33 mouse cellular contexts compared by ENCODE assay signal in genomic region chr4:119263459-119263858, GRCm38 (mm10). TPM values are rescaled to one million over a fixed set of nuclear protein-coding genes. Genes with fewer than 3 reads are reported as not detected.
DNase-seq lines count a peak whose midpoint lies in the region; ATAC-seq and TF ChIP-seq lines count a peak whose summit lies in the region.
"Had no signal": no experiment of that assay in that cellular context is flagged by ENCODE, and none has a peak within 500 bp of the region (broad histone marks: within the 10 kb centered on the region; RNA-seq: fewer than 3 reads in every experiment).

No protein-coding gene starts in this region.

- TF ChIP-seq EP300 in heart, postnatal 0 days (IDR thresholded peaks at IDR 0.05; ENCODE audit: low read depth) = no peak
- TF ChIP-seq EP300 in lung, postnatal 0 days (IDR thresholded peaks at IDR 0.05) = peak; percentile 92

- peak overlapping the region; percentile 80 for H3K27ac ChIP-seq in gastrocnemius, adult 2 months
- H3K27ac ChIP-seq in heart, postnatal 0 days (ENCODE audit: low read depth) = peak overlapping the region; percentile 44; the same call in 1 of the 2 replicates
- peak overlapping the region; percentile 68 for H3K27ac ChIP-seq in lung, postnatal 0 days (ENCODE audit: low read length)
- H3K27ac ChIP-seq: embryonic facial prominence, embryonic 13.5 days; embryonic facial prominence, embryonic 15.5 days; forebrain, embryonic 10.5 days; forebrain, embryonic 12.5 days had no signal

- no peak overlapping the region for H3K4me2 ChIP-seq in heart, postnatal 0 days (ENCODE audit: low read depth, low read length)
- H3K4me2 ChIP-seq in lung, postnatal 0 days (replicated peaks; ENCODE audit: low read depth, low read length) = no peak overlapping the region
- H3K4me2 ChIP-seq: embryonic facial prominence, embryonic 13.5 days; embryonic facial prominence, embryonic 15.5 days; forebrain, embryonic 12.5 days had no signal

- no peak overlapping the region for H3K4me3 ChIP-seq in gastrocnemius, adult 2 months
- no peak overlapping the region for H3K4me3 ChIP-seq in heart, postnatal 0 days (ENCODE audit: low read depth, low read length)
- no peak overlapping the region for H3K4me3 ChIP-seq in lung, postnatal 0 days (ENCODE audit: low read depth, low read length)
- H3K4me3 ChIP-seq: embryonic facial prominence, embryonic 13.5 days; embryonic facial prominence, embryonic 15.5 days; erythroblast, embryonic 14.5 days; forebrain, embryonic 10.5 days; forebrain, embryonic 12.5 days had no signal

- H3K9ac ChIP-seq in heart, postnatal 0 days (replicated peaks; ENCODE audit: low read depth, low read length) = no peak overlapping the region
- no peak overlapping the region for H3K9ac ChIP-seq in lung, postnatal 0 days (replicated peaks; ENCODE audit: low read depth)
- H3K9ac ChIP-seq: embryonic facial prominence, embryonic 13.5 days; embryonic facial prominence, embryonic 15.5 days; forebrain, embryonic 12.5 days had no signal

- H3K9me3 ChIP-seq in heart, postnatal 0 days (replicated peaks; ENCODE audit: control insufficient read depth, low read length) = no peaks in the 10 kb centered on the region
- no peaks in the 10 kb centered on the region for H3K9me3 ChIP-seq in lung, postnatal 0 days (ENCODE audit: low read length)
- H3K9me3 ChIP-seq: embryonic facial prominence, embryonic 13.5 days; embryonic facial prominence, embryonic 15.5 days; forebrain, embryonic 10.5 days; forebrain, embryonic 12.5 days; G1E had no signal

- 44% methylated on average over 3 of the region's 3 CpGs for WGBS in heart, postnatal 0 days
- 34% methylated on average over 3 of the region's 3 CpGs for WGBS in lung, postnatal 0 days

- no peaks in the 10 kb centered on the region for H3K27me3 ChIP-seq in heart, postnatal 0 days (ENCODE audit: control insufficient read depth, insufficient read depth, low read length)
- H3K27me3 ChIP-seq in lung, postnatal 0 days (replicated peaks; ENCODE audit: insufficient read depth, low read length) = no peaks in the 10 kb centered on the region
- H3K27me3 ChIP-seq: CH12.LX; embryonic facial prominence, embryonic 13.5 days; embryonic facial prominence, embryonic 15.5 days; forebrain, embryonic 12.5 days; Patski had no signal

- H3K36me3 ChIP-seq in heart, postnatal 0 days (replicated peaks; ENCODE audit: control insufficient read depth, insufficient read depth, low read length) = no peaks in the 10 kb centered on the region
- no peaks in the 10 kb centered on the region for H3K36me3 ChIP-seq in lung, postnatal 0 days (ENCODE audit: insufficient read depth, low read length)
- H3K36me3 ChIP-seq: embryonic facial prominence, embryonic 15.5 days had no signal

- ATAC-seq in heart, postnatal 0 days (ENCODE audit: insufficient read depth, low read depth) = no peak
- ATAC-seq in lung, postnatal 0 days = peak; percentile 37; the same call in 1 of the 2 replicates
- ATAC-seq: activated CD4-positive, CD25-positive, alpha-beta regulatory T cell, adult 4 months; CD4-positive, CD25-positive, alpha-beta regulatory T cell, adult 4 months; forebrain, embryonic 14.5 days; Patski had no signal

- DNase-seq in gastrocnemius, adult 2 months = no peak
- no peak for DNase-seq in gastrocnemius, postnatal 4 days (ENCODE audit: low spot score in 2 of 2)
- no peak for DNase-seq in heart, postnatal 0 days (ENCODE audit: low spot score)
- no peak for DNase-seq in heart, postnatal 10 days
- peak; percentile 64 for DNase-seq in lung, postnatal 0 days (ENCODE audit: low spot score)
- no peak for DNase-seq in lung, postnatal 4 days
- DNase-seq in lung, postnatal 36 days = peak; percentile 34
- DNase-seq in lung, adult 18-20 months = no peak
- DNase-seq: adrenal gland, adult 8-10 months; adrenal gland, postnatal 14 days; adrenal gland, postnatal 36 days; B cell, adult 2 months; cerebellum, adult 11 months; cerebellum, adult 18-20 months; cerebellum, adult 8-10 months; cerebellum, adult 9-11 months; cerebellum, postnatal 14 days; cerebellum, postnatal 36 days; embryo, embryonic 11 days had no signal

- intact Hi-C loops in gastrocnemius, adult 2 months (cut with DNase I) = no loop called here
- intact Hi-C loops in heart, postnatal 10 days (cut with DNase I) = no loop called here

- TF ChIP-seq CTCF in gastrocnemius, adult 2 months (IDR thresholded peaks at IDR 0.05) = no peak
- TF ChIP-seq CTCF in heart, postnatal 0 days (IDR thresholded peaks at IDR 0.05; ENCODE audit: low read depth) = no peak
- TF ChIP-seq CTCF in lung, postnatal 0 days (IDR thresholded peaks at IDR 0.05) = no peak

- H3K4me1 ChIP-seq in heart, postnatal 0 days (ENCODE audit: control insufficient read depth, insufficient read depth) = no peaks in the 10 kb centered on the region
- no peaks in the 10 kb centered on the region for H3K4me1 ChIP-seq in lung, postnatal 0 days (ENCODE audit: insufficient read depth, low read depth, low read length)
- H3K4me1 ChIP-seq: embryonic facial prominence, embryonic 13.5 days; embryonic facial prominence, embryonic 15.5 days; forebrain, embryonic 12.5 days had no signal

RNA-seq across cellular contexts. Expression of gene Cldn19, which starts 8.2 kb away (rescaled TPM):
- 1 to 10 TPM in 1 of 2 experiments, under 1 TPM in 1; 0.86 to 1.1 TPM for total RNA-seq in gastrocnemius, adult 2 months (2021)
- 10 to 100 TPM; 15.4 to 19.0 TPM for total RNA-seq in gastrocnemius, postnatal 4 days (2021)
- not detected in 2 replicates for total RNA-seq in heart, postnatal 0 days (2014; rRNA removed; ENCODE audit: low replicate concordance)
- 0.05 TPM in 1 of 2 replicates, not detected in the other for polyA plus RNA-seq in heart, postnatal 0 days (2015; fragmentation: Nextera tagmentation; extraction: Ambion mirVana)
- under 1 TPM; 0.17 to 0.43 TPM for total RNA-seq in heart, postnatal 10 days (2021)
- not detected in 2 replicates for polyA plus RNA-seq in lung, postnatal 0 days (2015; fragmentation: Nextera tagmentation; extraction: Ambion mirVana)
- total RNA-seq: CH12.LX; common myeloid progenitor, adult 5-6 weeks had no signal
- polyA plus RNA-seq: activated CD4-positive, CD25-positive, alpha-beta regulatory T cell, adult 4 months; CD4-positive, CD25-positive, alpha-beta regulatory T cell, adult 4 months; embryonic facial prominence, embryonic 11.5 days; erythroblast, embryonic 14.5 days; G1E had no signal

RNA-seq across cellular contexts. Expression of gene P3h1, which starts 30.7 kb away (rescaled TPM):
- 10 to 100 TPM in 1 of 2 experiments, 1 to 10 TPM in 1; 9.6 to 12.7 TPM for total RNA-seq in gastrocnemius, adult 2 months (2021)
- total RNA-seq in gastrocnemius, postnatal 4 days (2021) = 10 to 100 TPM; 45.6 to 49.3 TPM
- total RNA-seq in heart, postnatal 0 days (2014; rRNA removed; ENCODE audit: low replicate concordance) = 34.3 and 40.8 TPM in 2 replicates
- 20.5 and 23.5 TPM in 2 replicates for polyA plus RNA-seq in heart, postnatal 0 days (2015; fragmentation: Nextera tagmentation; extraction: Ambion mirVana)
- total RNA-seq in heart, postnatal 10 days (2021) = 10 to 100 TPM; 23.5 to 24.7 TPM
- 29.4 and 32.2 TPM in 2 replicates for polyA plus RNA-seq in lung, postnatal 0 days (2015; fragmentation: Nextera tagmentation; extraction: Ambion mirVana)

RNA-seq across cellular contexts. Expression of gene Ybx1, which starts 30.9 kb away (rescaled TPM):
- total RNA-seq in gastrocnemius, adult 2 months (2021) = 100 to 1,000 TPM; 664 to 696 TPM
- total RNA-seq in gastrocnemius, postnatal 4 days (2021) = 100 to 1,000 TPM; 605 to 611 TPM
- 292 and 309 TPM in 2 replicates for total RNA-seq in heart, postnatal 0 days (2014; rRNA removed; ENCODE audit: low replicate concordance)
- 515 and 546 TPM in 2 replicates for polyA plus RNA-seq in heart, postnatal 0 days (2015; fragmentation: Nextera tagmentation; extraction: Ambion mirVana)
- 100 to 1,000 TPM; 750 to 806 TPM for total RNA-seq in heart, postnatal 10 days (2021)
- polyA plus RNA-seq in lung, postnatal 0 days (2015; fragmentation: Nextera tagmentation; extraction: Ambion mirVana) = 391 and 412 TPM in 2 replicates

RNA-seq across cellular contexts. Expression of gene AU022252, which starts 30.9 kb away (rescaled TPM):
- total RNA-seq in gastrocnemius, adult 2 months (2021) = 10 to 100 TPM; 27.8 to 29.7 TPM
- 10 to 100 TPM; 21.2 to 21.3 TPM for total RNA-seq in gastrocnemius, postnatal 4 days (2021)
- total RNA-seq in heart, postnatal 0 days (2014; rRNA removed; ENCODE audit: low replicate concordance) = 7.1 and 7.5 TPM in 2 replicates
- polyA plus RNA-seq in heart, postnatal 0 days (2015; fragmentation: Nextera tagmentation; extraction: Ambion mirVana) = 15.5 and 18.4 TPM in 2 replicates
- 10 to 100 TPM; 13.8 to 18.2 TPM for total RNA-seq in heart, postnatal 10 days (2021)
- polyA plus RNA-seq in lung, postnatal 0 days (2015; fragmentation: Nextera tagmentation; extraction: Ambion mirVana) = 16.9 and 21.1 TPM in 2 replicates

RNA-seq across cellular contexts. Expression of gene Tmem269, which starts 45.4 kb away (rescaled TPM):
- not detected for total RNA-seq in gastrocnemius, adult 2 months (2021)
- total RNA-seq in gastrocnemius, postnatal 4 days (2021) = not detected
- total RNA-seq in heart, postnatal 0 days (2014; rRNA removed; ENCODE audit: low replicate concordance) = not detected in 2 replicates
- not detected in 2 replicates for polyA plus RNA-seq in heart, postnatal 0 days (2015; fragmentation: Nextera tagmentation; extraction: Ambion mirVana)
- not detected for total RNA-seq in heart, postnatal 10 days (2021)
- 0.10 and 0.18 TPM in 2 replicates for polyA plus RNA-seq in lung, postnatal 0 days (2015; fragmentation: Nextera tagmentation; extraction: Ambion mirVana)
- total RNA-seq: adrenal gland, adult 18-20 months; adrenal gland, postnatal 36 days; G1E had no signal
- polyA plus RNA-seq: CD4-positive, CD25-positive, alpha-beta regulatory T cell, adult 4 months; embryonic facial prominence, embryonic 11.5 days; embryonic facial prominence, embryonic 13.5 days; erythroblast, embryonic 14.5 days; forebrain, embryonic 10.5 days; forebrain, embryonic 12.5 days; G1E; Patski had no signal

Comparison
In these comparisons a context has a peak if more than half of its experiments do, and no peak if none do; other contexts are left out.
1. DNase-seq: peak in lung, postnatal 0 days (single experiment) and lung, postnatal 36 days (single experiment); none in gastrocnemius, adult 2 months (single experiment), gastrocnemius, postnatal 4 days (0 of 2), heart, postnatal 0 days (single experiment), heart, postnatal 10 days (0 of 2), lung, postnatal 4 days (0 of 2) and lung, adult 18-20 months (0 of 2).
2. RNA of gene Cldn19, which starts 8.2 kb away (total RNA-seq): 15.4 to 19.0 TPM in gastrocnemius, postnatal 4 days; 0.86 to 1.1 TPM in gastrocnemius, adult 2 months, 0.17 to 0.43 TPM in heart, postnatal 10 days and not detected in heart, postnatal 0 days; every median in the first group is over 4 times any median in the second.
3. Peak in every context shown above with its lines, with median percentiles within 50 percentile points of each other: H3K27ac ChIP-seq.